Mouse (Mus musculus): Measurements from ENCODE around the gene Ropn1.
"Not testable (repeated sequence)": the region's sequence is repeated elsewhere in the genome, so short reads cannot be mapped to it uniquely, and the experiment has no call there.

Gene Ropn1

DNA sequence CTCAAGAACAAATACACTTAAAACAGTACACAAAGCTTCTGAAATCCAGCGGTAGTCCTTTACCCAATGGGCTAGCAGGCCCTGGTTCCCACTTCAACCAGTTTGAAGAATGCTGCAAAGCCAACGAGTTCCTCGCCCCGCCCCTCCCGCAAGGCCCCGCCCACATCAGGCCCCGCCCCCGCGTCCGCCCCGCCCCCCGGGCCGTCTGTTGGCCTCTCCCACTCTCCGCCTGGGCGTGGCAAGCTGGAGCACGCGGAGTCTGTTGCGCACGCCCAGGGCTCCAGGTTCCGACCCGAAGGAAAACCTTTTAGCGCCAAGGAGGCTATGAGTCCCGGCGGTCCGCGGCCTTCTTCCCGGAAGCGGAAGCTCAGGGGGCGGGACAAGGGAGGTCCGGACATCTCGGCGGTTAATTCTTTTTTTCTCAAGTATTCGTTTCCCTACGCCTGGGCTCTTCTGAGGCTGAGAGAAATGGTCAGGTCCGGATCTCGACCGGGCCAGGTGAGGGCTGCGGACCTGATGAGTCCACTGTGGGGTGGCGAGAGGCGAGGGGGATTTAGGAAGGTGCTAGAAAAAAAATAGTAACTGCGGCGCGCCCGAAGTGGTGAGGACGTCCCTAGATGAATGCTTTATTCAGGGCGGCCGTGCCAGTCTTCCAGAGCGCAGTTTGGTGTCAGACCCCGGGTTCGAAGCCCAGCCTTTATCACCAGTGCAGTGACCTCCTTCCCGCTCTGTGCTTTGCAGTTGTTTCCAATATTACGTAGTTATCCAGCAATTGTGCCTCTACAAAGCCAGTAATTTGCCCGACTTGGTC, 40.8 kb downstream of the Ropn1 start, which contains the start of gene Ccdc14:
TSS of gene Ccdc14 (plus strand) at position 283 of the 811 bp plus-strand sequence.
- DNase-seq: peak; percentile 92 to 96

GRCm38 (mm10) chr16:34691156-34691555, 41.4 kb downstream of the Ropn1 start:
- DNase-seq: peak in 1 of 2 experiments; percentile 26

- DNase-seq: no peak
These were observed 44.8 kb downstream of the Ropn1 start for GRCm38 (mm10) chr16:34694477-34694876.

- not testable (repeated sequence) for DNase-seq
These were observed 49.0 kb downstream of the Ropn1 start for GRCm38 (mm10) chr16:34698721-34699120.

DNA sequence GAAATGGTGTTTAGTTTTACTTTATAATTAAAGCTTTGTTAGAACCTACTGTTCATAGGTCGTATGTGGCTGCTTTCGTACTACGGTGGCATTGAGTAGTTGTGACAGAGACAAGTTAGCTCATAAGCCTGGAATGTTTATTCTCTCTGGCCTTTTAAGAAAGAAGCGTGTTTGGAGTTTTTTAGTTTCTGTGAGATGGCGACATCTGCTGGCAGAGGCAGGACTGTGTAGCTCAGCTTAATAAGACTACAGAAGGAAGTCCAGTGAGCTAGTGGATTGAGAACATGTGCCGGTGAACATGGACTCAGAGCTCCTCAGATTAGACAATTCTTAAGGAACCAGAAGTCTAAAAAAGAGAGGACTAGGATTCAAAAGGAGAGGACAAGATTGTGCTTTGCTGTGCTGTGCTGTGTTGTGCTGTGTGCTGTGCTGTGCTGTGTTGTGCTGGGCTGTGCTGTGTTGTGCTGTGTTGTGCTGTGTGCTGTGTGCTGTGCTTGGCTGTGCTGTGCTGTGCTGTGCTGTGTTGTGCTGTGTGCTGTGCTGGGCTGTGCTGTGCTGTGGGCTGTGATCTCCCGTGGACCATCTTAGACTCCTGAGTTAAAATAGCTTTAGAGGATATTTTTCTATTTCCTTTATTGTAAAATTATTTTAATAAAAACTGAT, 50.6 kb downstream of the Ropn1 start:
- peak; percentile 83 to 86 for DNase-seq

DNA sequence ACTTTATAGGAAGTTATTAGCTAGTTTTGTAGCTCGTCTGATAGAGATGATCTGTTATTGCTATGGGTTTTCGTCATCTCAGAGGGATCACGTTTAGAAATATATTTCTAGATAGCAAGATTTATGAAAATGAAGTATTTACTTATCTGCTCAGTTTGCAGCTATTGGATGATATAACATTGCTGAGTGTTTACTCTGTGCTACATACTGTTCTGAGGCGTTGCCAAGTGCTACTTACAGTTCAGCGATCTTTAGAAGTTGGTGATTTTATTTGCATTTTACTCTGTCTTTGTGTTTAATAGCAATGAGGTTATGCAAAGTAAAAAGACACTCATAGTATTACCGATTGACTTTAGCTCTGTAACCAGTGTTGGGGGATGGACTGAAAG, 51.1 kb downstream of the Ropn1 start:
- DNase-seq: no peak

- DNase-seq: no peak
These were observed 56.3 kb downstream of the Ropn1 start for GRCm38 (mm10) chr16:34706019-34706418.

- peak; percentile 16 to 38 for DNase-seq
These were observed 56.8 kb downstream of the Ropn1 start for GRCm38 (mm10) chr16:34706487-34706946.

DNA sequence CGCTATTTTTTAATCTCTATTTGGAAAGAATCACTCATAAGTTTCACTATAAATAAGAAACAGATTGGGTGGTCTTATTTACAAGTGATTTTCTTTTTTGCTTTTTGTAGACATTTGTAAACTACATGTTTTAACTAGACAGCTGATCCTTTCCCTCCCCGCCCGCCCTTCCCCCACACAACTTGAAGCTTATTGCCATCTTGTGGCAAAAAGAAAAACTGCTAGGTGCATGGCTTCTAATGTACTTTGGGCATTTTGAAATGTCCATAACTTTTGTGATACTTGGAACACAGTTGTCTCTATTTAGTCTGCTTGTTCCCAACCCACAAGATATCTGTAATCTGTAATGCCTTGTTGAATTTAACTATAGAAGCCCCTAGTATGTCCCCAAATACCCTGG, 61.8 kb downstream of the Ropn1 start:
- DNase-seq: peak in 1 of 2 experiments; percentile 11

DNA sequence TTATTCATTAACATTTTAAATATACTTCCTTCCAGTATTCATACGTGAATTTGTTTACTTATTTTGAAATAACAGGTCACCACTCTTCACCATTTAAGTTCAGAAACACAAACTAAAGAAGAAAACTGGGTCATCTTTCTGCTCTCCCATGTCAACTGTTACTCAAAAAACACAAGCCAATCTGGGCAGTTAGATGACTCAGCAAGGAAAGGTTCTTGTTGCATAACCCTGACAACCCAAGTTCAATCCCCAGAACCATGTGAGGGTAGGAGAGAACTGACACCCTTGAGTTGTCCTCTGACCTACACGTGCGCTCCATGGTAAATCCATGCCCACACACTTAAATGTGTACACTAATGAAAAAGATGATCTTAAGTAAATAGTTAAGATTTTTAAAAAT, 75.4 kb downstream of the Ropn1 start:
- DNase-seq: no peak
